Mouse (Mus musculus) 3134 (cell line): ENCODE data around the gene Nr2e3.
"Not testable (repeated sequence)": the region's sequence is repeated elsewhere in the genome, so short reads cannot be mapped to it uniquely, and the experiment has no call there.

Experiments
- DNase-seq: peaks from one replicate; pipeline ENCODE4 v3.0.0-alpha.2; 2011; ENCODE audit warnings: low spot score; ENCODE audit not compliant: insufficient read length; ENCODE audit errors: extremely low read depth

The Nr2e3 gene

DNA sequence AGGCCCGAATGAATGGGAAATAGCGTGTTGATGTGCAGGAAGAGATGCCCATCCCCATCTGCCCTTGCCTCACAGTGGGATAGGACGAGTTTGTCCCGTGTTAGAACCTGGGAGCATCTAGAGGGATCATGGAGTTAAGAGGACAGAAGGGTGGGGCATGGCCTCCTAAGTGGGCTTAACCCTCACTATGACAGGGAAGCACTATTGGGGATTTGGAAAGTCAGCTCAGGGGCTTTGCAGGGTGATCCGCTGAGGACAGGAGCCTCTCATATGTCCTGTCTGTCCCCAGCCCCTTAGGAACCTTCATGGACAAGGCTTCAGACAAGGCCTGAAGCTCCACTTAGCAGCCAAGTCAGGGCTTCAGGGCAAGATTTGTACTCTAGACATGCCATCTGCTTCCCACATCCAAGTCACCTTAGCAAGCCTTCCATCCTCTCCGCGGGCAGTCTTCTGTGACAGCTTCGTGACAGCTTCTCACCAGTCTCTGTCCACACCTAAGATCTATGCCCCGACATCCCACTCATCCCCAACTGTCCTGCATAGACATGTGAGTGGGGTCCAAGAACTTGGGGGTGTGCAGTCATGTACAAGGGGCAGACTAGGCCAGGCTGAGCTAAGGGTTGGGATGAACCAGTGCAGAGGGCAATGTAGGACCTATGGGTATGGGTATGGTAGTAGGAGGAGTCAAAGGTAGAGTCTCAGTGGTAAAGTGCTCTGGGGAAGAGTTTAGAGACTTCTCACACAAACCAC lies 9.3 kb downstream of the Nr2e3 start:
- DNase-seq: no peak

DNA sequence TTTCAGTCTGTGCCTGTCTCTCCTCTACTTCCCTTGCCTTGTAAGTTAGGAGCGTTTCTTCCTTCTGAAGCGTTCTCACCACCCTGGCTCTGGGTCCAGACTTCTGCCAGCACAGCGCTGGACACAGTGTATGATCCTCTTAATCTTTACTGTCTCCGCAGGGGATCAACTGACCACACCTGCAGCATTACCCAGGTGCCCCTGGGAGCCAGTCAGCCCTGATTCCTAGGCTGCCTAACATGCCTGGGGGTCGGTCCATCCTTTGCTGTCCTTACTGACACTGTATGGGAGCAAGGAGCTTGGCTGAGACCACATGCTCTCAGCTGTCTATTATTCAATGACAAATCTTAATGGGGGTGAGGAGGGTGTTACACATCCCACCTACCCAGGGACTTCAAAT lies 10.5 kb downstream of the Nr2e3 start:
- DNase-seq: no peak

DNA sequence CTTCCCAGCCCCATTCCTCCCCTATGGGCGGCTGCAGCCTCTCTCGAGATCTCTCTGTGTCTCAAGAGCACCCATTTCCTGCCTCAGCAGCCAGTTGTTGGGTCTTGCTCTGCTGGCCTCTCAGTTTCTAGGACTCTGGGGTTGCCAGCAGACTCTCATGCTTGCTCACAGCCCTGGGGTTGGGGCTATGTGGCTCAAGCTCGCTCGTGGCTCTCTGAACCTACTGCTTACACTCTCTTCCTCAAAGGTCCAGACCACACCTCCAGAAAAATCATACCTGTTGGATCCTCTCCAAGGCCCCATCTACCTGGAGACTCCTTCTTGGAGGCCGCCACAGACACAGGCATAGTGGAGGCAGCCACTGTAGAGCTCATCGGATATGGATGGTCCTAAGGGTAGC lies 10.9 kb downstream of the Nr2e3 start:
- no peak for DNase-seq

DNA sequence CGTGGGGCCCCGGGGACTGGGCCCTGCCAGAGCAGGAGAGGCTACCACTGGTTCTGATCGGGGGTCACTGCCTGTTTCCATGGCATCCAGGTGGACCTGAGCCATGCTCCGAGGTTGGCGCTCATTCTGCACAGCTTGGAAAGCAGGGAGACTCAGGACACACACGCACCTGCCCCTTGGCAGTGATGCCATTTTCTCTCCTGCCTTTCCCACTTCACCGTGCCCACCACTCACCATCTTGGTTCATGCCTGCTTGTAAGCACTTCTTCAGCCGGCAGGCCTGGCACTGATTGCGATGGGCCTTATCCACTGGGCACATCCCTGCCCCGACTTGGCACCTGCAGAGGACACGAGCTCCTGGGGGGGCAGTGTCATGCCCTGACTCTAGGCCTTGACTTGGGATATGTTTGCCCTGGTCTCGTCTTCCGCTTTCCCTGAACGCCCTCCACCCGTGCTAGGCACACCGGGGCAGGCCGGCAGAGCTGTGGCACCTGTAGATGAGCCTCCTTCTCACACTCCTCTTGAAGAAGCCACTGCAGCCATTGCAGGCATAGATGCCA lies 11.7 kb downstream of the Nr2e3 start:
- no peak for DNase-seq

DNA sequence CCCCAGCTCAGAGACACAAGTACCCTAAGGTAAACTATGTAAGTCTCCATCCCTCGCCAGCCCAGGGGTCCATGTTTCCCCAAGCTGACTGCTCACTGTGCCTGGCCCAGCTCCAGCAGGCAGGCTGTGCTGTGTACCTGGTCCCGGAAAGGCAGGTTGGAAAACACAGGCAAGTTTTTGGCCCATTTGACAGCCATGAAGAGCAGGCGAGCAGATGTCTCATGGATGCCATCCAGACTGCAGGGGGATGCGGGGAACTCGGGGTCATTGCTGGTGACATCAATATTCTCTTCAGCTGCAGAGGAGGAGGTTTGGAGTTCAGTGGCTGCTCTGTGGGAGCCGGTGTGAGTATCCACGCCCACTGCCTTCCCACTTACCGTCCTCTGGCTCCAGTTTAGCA lies 12.2 kb downstream of the Nr2e3 start:
- DNase-seq: no peak

DNA sequence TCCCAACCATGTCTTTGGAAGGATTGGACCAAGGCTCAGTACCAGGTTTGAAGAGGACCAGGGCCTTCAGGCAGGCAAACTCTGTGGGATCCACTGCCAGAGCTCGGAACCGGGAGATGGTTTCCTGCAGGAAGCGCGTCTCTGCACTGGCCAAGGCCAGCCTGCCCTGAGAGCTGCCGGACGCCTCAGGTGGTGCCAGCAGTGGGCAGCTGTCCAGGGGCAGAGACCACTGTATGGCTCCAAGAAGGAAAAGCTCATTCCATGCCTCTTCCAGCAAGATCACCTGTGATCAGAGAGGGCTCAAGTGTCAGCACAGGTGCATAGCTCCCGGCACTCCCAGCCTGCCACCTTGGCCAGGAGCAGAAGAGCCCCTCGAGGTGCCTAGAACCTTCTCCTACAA lies 13.2 kb downstream of the Nr2e3 start:
- no peak for DNase-seq

DNA sequence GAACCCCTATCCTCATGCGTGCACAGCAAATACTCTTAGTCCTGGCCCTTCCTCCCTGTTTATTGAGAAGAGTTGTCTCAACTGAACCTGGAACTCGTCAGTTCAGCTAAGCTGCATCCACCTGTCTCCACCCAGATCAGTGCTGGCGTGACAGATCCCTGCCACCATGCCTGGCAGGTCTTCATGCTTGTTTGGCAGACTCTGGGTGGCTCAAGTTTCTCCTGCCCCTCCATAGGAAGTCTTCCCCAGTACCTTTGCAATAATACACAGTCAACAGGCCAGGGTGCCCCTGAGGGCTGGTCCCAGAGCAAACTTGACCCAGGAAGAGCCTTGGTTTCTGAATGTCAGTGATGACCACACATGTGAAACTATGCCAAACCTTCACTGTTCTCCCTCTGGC lies 15.2 kb downstream of the Nr2e3 start:
- DNase-seq: no peak

DNA sequence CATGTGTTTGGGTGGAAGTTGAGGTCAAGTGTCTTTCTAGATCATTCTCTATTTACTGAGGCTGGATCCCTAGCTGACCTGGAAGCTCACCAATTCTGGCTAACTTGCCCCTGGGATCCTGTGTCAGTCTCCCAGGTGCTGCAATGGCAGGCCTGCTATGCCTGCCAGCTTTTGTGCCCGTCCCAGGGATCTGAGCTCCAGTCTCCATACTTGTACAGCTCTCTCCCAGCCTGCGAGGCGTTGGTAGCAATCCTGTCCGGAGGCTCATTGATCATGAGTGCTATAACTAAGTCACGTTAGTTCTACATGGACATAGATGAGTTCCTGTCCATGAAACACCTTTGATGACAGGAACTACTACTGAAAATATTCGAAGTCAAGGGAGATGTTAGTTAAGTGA lies 16.6 kb downstream of the Nr2e3 start:
- DNase-seq: no peak

DNA sequence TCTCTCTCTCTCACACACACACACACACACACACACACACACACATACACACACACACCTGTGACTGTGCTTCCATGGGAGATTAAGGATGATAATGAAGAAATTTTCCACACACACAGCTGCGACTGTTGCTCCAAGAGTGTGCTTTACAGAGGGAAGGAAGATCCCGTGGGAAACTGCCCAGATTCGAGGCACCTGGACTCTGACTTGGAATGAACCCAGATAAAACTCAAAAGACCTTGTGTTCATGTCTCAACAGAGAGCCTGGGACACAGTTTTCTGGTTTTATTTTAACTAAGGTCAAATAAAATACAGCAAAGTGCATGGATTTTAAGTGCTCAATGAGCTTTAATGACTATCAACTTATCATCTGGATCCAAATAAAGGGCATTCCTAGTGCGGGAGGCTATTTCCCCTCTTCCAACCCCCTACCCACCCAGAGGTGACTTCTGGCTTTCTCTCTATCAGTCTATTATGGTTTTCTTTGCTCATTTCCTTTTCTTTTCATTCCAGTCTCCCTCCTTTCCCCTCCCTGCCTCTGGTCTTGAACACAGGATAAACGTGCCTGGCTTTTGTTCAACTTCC lies 17.9 kb downstream of the Nr2e3 start:
- DNase-seq: no peak

DNA sequence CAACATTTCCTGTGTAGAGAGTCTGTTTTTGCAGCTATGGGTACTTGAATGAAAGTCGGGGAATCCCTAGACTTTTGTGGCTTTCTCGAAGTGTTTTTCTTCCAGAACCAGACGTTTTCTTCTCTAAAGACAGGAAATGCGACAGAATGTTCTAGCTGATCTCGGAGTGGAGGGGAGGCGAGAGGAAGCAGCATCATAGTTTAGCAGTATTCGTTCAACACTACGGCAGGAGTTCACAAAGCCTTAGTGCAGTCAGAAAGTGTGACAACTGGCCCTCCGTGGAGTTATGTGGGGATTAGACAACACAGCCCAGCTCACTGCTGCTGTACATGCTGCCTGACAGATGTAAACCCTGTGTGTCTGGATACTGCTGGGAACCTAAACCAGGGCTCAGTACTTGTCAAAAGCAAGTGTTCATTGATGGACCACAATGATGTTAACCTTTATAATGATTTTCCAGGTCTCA lies 18.5 kb downstream of the Nr2e3 start:
- no peak for DNase-seq

DNA sequence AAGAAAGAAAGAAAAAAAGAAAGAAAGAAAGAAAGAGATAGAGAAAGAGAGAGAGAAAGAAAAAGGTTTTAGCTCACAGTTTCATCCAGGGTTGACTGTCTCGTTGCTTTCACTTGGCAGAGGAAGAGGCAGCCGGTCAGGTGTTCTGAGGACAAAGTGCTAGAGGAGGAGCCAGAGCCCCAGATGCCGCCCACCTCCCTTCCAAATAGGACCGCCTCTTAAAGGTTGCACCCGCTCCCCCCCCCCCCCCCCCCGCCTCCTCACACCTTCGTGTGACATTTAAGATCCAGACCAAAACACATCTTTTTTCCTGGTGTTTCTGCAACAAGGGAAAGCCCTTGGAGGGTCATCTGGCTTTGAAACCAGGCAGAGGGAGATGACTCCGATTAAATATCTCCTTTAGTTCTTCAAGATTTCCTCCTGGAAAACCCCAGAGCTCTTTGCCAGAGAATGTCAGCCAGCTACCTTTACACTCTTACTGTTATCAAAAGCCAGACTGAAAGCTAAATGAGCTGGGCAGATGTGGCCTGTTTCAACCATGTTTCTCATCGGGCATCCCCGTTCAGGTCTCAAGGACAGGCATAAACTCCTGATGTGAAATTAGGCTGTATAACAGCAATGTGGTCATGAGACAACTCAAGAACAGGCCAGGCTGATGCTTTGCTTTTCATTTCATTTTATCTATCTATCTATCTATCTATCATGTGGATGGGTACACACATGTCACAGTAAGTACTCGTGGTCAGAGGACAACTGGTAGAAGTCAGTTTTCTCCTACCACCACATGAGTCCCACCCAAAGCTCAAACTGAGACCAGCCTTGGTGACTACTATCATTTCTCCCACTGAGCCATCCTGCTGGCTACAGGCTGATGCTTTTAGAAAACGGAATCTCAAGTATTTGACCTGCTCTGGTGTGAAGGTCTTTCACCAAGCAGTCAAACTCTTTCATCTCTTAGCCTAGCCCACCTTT lies 19.3 kb downstream of the Nr2e3 start:
- no peak for DNase-seq

DNA sequence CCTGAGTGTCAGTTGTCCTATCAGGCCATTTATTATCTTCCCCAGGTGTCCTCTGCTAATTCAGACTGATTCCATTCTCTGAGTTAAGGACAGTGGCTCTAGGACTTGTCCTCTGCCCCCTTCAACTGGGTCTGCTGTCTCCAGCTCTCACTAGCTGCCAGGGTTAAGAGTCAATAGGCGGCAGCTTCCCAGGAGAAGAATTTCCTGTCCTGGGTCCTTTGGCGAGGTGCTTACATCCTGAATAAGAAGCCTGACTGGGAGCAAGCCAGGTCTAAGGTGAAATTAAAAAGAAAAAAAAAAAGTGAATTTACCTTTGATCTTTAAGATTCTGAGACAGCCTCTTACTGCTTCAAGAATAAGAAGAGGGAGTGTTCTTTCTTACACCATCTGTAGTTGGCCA lies 20.8 kb downstream of the Nr2e3 start:
- no peak for DNase-seq

DNA sequence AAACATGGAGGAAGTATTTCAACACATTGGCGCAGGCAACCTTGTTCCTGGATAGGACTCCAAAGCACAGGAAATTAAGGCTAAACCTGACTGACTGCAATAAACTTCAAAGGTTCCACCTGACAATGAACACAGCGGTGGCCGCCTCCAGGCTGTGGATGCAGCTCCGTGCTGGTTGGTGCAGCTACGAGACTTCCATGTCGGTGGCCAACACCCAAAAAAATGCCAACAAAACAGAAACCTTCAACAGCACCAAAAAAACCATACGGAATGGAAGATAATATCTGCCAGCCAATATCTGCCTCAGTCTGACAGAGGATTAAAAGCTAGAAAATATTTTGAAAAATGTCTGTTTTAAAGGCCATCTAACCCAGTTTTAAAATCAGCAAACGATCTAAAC lies 21.9 kb downstream of the Nr2e3 start:
- DNase-seq: no peak

DNA sequence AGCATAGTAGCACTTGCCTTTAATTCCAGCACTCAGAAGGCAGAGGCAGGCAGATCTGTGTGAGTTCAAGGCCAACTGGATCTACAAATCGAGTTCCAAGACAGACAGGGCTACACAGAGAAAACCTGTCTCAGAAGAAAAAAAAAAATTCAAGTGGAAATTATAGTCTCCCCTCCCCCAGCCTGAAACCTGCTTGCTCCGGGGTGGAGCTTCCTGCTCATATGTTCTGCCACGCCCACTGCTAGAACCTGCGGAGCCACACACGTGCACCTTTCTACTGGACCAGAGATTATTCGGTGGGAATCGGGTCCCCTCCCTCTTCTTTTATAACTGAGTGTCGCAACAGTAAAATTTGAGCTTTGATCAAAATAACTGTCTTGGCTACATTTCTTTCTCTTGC lies 24.6 kb downstream of the Nr2e3 start:
- not testable (repeated sequence) for DNase-seq

DNA sequence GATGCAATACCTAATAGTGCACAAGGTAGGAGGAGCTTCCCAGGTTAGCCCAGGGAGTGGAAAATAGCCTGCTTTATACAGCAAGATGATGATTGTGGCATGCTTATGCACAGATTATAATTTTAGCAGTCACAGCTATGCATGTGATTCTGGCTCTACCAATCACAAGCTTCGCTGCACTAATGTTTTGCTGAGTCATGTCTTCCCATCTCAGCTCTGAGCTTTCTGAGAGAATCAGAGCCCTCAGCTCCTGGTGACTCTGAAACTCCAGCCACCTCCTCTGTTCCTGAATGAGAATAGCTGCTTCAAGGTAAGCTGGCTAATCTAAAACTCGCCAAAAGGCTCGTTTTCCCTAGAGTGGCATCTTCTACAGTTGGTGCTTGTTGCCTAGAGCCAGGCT lies 30.2 kb downstream of the Nr2e3 start:
- no peak for DNase-seq

DNA sequence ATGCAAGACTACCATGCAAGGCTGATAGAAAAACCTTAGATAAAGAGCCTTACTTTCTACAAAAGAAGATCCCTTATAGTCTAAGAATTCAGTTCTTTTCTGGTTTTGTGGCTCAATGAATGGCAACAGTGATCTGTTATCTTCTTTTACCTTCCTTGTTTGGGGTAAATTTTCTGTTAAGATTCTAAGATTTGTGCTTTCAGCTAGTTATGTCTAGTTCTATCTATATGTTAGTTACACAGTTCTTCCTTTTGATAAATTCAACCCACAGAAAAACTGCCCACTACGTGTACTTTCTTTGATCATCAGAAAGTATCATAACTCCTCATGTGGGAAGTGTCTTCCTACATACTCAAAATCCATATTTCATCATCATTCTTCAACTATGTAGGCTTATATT lies 45.7 kb downstream of the Nr2e3 start:
- DNase-seq: no peak

DNA sequence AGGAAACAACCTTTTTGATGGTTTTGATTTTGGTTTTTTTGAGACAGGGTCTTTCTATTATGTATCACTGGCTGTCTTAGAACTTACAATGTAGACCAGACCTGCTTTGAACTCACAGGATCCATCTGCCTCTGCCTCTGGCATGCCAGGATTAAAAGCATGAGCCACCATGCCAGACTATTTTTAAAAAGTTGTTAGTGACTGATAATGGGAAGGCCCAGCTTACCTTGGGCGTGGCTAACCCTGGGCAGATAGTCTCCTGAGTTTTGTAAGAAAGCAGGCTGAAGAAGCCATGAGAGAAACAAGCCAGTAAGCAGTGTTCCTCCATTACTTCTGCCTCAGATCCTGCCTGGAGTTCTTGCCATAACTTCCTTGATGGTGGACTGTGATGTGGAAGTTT lies 57.1 kb downstream of the Nr2e3 start:
- no peak for DNase-seq
